Mouse (Mus musculus): Measurements from ENCODE around the gene Tas1r3. TPM values are rescaled to one million over a fixed set of nuclear protein-coding genes. Genes with fewer than 3 reads are reported as not detected.

Tas1r3 gene
- 0.45 and 0.48 TPM in 2 replicates for polyA plus RNA-seq (2014; fragmentation: Nextera tagmentation; extraction: Ambion mirVana)

DNA sequence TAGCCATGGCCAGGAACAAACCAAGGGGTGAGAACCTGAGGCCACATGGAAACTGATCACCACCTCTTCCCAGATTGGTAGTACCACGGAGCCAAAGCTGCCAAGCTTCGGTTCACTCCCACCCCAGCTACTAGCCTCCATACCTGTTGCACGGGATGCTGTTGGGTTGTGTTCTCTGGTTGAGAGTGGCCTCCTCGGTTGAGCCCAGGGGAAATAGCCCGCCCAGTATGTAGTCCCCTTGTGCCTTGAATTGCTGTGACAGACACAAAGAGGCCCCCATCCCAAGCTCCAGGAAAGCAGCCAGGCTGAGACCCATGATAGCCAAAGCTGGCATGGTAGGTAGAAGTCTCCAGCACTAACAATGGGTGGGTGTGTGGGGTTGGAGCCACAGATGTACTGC lies at the start of gene Tas1r3:
TSS of gene Tas1r3 (minus strand) at position 362 of the 400 bp plus-strand sequence.
- no peak within 1 kb of the TSS for H3K9ac ChIP-seq (ENCODE audit: low read length)
- H3K9me3 ChIP-seq (ENCODE audit: control insufficient read depth, low read length), result no peaks in the 10 kb centered on the region
- no peak for ATAC-seq (ENCODE audit: insufficient read depth, low FRiP score, low TSS enrichment)
- peaks cover 8% of the 10 kb centered on the region; the same call in 1 of the 2 replicates for H3K36me3 ChIP-seq (ENCODE audit: control insufficient read depth, insufficient read depth, low read length)
- no peaks in the 10 kb centered on the region for H3K4me1 ChIP-seq (ENCODE audit: control insufficient read depth, insufficient read depth, low read length)
- no peak within 1 kb of the TSS for H3K4me3 ChIP-seq (ENCODE audit: low read depth, low read length)
- 77% methylated on average over 5 of the region's 5 CpGs for WGBS
- no peak within 1 kb of the TSS for H3K4me2 ChIP-seq (ENCODE audit: low read depth)
- no peaks in the 10 kb centered on the region for H3K27me3 ChIP-seq (ENCODE audit: control insufficient read depth, insufficient read depth, low read length)
- H3K27ac ChIP-seq (ENCODE audit: low read depth, low read length), result no peak within 1 kb of the TSS
- DNase-seq (ENCODE audit: low spot score), result no peak

DNA sequence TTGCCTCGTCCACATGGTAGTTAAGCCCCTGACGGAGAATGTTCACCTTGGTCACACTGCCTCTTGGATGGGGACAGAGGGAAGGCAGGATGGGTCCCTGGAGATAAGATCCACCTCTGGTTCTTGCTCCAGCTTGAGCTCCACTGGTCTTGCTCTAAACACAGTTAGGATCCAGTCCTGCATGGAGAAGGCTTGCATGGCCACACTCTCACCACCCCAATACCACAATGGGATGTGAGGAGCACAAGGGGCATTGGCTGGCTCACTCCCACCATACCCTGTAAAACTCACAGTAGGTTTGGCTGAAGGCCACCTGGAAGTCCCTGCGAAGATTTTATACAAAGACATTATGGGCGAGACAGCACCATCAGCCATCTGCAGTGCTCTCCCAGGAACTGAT lies 45.6 kb upstream of the Tas1r3 start:
- no peak for DNase-seq (ENCODE audit: low spot score)
- WGBS, result 94% methylated on average over 4 of the region's 4 CpGs
- no peak overlapping the region for H3K9ac ChIP-seq (ENCODE audit: low read length)
- no peak overlapping the region for H3K4me3 ChIP-seq (ENCODE audit: low read depth, low read length)
- no peaks in the 10 kb centered on the region for H3K4me1 ChIP-seq (ENCODE audit: control insufficient read depth, insufficient read depth, low read length)
- H3K4me2 ChIP-seq (ENCODE audit: low read depth), result no peak overlapping the region
- H3K9me3 ChIP-seq (ENCODE audit: control insufficient read depth, low read length), result no peaks in the 10 kb centered on the region
- no peaks in the 10 kb centered on the region for H3K27me3 ChIP-seq (ENCODE audit: control insufficient read depth, insufficient read depth, low read length)
- H3K27ac ChIP-seq (ENCODE audit: low read depth, low read length), result no peak overlapping the region
- H3K36me3 ChIP-seq (ENCODE audit: control insufficient read depth, insufficient read depth, low read length), result peaks cover 10% of the 10 kb centered on the region
- no peak for ATAC-seq (ENCODE audit: insufficient read depth, low FRiP score, low TSS enrichment)

DNA sequence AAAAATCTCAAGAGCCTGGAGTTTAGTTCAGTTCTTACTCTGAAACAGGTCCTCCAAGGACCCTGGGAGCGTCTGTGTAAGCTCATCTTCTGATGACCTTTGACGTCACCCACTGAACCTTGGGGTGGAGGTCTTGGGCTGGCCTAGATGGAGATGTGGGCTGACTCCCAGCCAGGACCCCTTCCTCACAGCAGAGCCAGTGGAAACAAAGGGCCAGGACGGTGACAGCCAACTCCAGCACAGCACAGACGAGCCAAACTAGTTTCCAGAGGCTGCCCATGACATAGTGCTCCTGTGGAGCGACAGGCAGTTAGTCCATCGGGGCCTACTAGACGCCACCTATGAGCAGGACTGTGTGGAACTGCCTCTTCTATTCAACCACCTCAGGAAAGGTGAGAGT lies 45.1 kb upstream of the Tas1r3 start:
- DNase-seq (ENCODE audit: low spot score) (no peak), ATAC-seq (ENCODE audit: insufficient read depth, low FRiP score, low TSS enrichment) (no peak)
- H3K9me3 ChIP-seq (ENCODE audit: control insufficient read depth, low read length), result no peaks in the 10 kb centered on the region
- 78% methylated on average over 7 of the region's 7 CpGs for WGBS
- H3K27me3 ChIP-seq (ENCODE audit: control insufficient read depth, insufficient read depth, low read length), result no peaks in the 10 kb centered on the region
- H3K4me3 ChIP-seq (ENCODE audit: low read depth, low read length), result no peak overlapping the region
- no peak overlapping the region for H3K9ac ChIP-seq (ENCODE audit: low read length)
- H3K4me1 ChIP-seq (ENCODE audit: control insufficient read depth, insufficient read depth, low read length), result no peaks in the 10 kb centered on the region
- peaks cover 14% of the 10 kb centered on the region for H3K36me3 ChIP-seq (ENCODE audit: control insufficient read depth, insufficient read depth, low read length)
- H3K27ac ChIP-seq (ENCODE audit: low read depth, low read length), result no peak overlapping the region
- H3K4me2 ChIP-seq (ENCODE audit: low read depth), result no peak overlapping the region

DNA sequence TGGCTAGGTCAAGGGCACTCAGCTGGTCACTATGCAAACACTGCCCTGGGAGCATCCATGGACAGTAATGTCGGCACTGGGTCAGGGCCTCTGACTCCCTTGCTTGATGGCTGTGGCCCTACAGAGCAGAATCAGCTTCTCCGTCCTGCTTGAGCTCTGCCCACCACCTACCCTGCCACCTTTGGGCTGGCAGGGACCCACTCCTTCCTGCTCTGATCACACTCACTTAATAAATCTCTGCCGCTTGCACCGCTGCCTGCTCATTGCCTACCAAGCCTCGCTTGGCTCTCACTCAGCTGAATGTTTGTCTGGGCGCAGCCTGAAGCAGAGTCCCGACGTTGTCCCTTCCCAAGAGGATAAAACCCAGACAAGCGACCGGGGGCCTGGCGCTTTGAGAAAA lies 43.8 kb upstream of the Tas1r3 start:
- no peak overlapping the region for H3K4me3 ChIP-seq (ENCODE audit: low read depth, low read length)
- no peak overlapping the region for H3K27ac ChIP-seq (ENCODE audit: low read depth, low read length)
- no peak for DNase-seq (ENCODE audit: low spot score)
- H3K27me3 ChIP-seq (ENCODE audit: control insufficient read depth, insufficient read depth, low read length), result no peaks in the 10 kb centered on the region
- ATAC-seq (ENCODE audit: insufficient read depth, low FRiP score, low TSS enrichment), result no peak
- no peak overlapping the region for H3K9ac ChIP-seq (ENCODE audit: low read length)
- no peaks in the 10 kb centered on the region for H3K4me1 ChIP-seq (ENCODE audit: control insufficient read depth, insufficient read depth, low read length)
- no peaks in the 10 kb centered on the region for H3K9me3 ChIP-seq (ENCODE audit: control insufficient read depth, low read length)
- peaks cover 21% of the 10 kb centered on the region for H3K36me3 ChIP-seq (ENCODE audit: control insufficient read depth, insufficient read depth, low read length)
- H3K4me2 ChIP-seq (ENCODE audit: low read depth), result no peak overlapping the region
- WGBS, result 93% methylated on average over 11 of the region's 11 CpGs

DNA sequence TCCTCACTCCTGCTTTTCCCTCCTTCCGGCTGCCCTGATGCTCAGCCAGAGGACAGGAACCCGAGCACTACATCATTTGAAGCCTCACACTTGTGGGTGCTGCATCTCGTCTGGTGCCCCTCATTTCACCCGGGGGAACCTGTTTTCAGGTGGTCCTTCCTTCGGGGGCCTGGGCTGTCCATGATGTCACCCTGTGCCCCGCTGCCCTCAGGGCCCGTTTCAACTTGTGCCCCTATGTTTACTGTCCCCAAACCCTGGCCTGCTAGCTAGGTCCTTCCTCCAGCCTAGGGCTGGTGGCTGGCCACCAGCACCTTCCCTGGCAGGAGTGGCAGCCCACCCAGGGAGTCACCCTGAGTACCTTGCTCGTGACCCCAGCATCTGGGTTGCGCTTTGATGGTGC lies 43.0 kb upstream of the Tas1r3 start:
- no peak for DNase-seq (ENCODE audit: low spot score)
- no peak for ATAC-seq (ENCODE audit: insufficient read depth, low FRiP score, low TSS enrichment)
- Histone ChIP-seq H3K27me3 (ENCODE audit: control insufficient read depth, insufficient read depth, low read length) (no peaks in the 10 kb centered on the region), H3K36me3 (ENCODE audit: control insufficient read depth, insufficient read depth, low read length) (peaks cover 21% of the 10 kb centered on the region), H3K4me2 (ENCODE audit: low read depth) (no peak overlapping the region), H3K4me1 (ENCODE audit: control insufficient read depth, insufficient read depth, low read length) (no peaks in the 10 kb centered on the region), H3K4me3 (ENCODE audit: low read depth, low read length) (no peak overlapping the region), H3K9me3 (ENCODE audit: control insufficient read depth, low read length) (no peaks in the 10 kb centered on the region), H3K27ac (ENCODE audit: low read depth, low read length) (no peak overlapping the region), H3K9ac (ENCODE audit: low read length) (no peak overlapping the region)
- 88% methylated on average over 9 of the region's 9 CpGs for WGBS

DNA sequence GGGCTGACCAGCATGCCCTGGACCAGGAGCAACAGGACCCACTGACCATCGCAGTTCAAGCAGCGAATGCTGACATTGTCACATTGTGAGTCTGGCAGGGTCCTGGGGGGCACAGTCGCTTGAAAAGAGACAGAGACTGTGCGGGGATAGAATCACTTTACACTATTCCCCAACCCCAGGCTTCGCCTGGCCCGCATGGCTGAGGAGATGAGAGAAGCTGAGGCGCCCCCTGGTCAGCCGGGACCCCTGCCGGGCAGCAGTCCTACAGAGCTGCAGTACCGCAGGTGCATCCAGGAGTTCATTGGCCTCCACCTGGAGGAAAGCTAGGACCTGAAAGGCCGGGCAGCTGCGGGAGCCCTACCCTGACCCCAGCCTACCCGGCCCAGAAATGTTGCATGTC lies 42.5 kb upstream of the Tas1r3 start:
- H3K4me2 ChIP-seq (ENCODE audit: low read depth), result no peak overlapping the region
- H3K27me3 ChIP-seq (ENCODE audit: control insufficient read depth, insufficient read depth, low read length), result no peaks in the 10 kb centered on the region
- no peak overlapping the region for H3K9ac ChIP-seq (ENCODE audit: low read length)
- WGBS, result 87% methylated on average over 13 of the region's 13 CpGs
- no peaks in the 10 kb centered on the region for H3K4me1 ChIP-seq (ENCODE audit: control insufficient read depth, insufficient read depth, low read length)
- peaks cover 21% of the 10 kb centered on the region for H3K36me3 ChIP-seq (ENCODE audit: control insufficient read depth, insufficient read depth, low read length)
- no peak overlapping the region for H3K4me3 ChIP-seq (ENCODE audit: low read depth, low read length)
- no peak for DNase-seq (ENCODE audit: low spot score)
- H3K27ac ChIP-seq (ENCODE audit: low read depth, low read length), result no peak overlapping the region
- H3K9me3 ChIP-seq (ENCODE audit: control insufficient read depth, low read length), result no peaks in the 10 kb centered on the region
- no peak for ATAC-seq (ENCODE audit: insufficient read depth, low FRiP score, low TSS enrichment)

DNA sequence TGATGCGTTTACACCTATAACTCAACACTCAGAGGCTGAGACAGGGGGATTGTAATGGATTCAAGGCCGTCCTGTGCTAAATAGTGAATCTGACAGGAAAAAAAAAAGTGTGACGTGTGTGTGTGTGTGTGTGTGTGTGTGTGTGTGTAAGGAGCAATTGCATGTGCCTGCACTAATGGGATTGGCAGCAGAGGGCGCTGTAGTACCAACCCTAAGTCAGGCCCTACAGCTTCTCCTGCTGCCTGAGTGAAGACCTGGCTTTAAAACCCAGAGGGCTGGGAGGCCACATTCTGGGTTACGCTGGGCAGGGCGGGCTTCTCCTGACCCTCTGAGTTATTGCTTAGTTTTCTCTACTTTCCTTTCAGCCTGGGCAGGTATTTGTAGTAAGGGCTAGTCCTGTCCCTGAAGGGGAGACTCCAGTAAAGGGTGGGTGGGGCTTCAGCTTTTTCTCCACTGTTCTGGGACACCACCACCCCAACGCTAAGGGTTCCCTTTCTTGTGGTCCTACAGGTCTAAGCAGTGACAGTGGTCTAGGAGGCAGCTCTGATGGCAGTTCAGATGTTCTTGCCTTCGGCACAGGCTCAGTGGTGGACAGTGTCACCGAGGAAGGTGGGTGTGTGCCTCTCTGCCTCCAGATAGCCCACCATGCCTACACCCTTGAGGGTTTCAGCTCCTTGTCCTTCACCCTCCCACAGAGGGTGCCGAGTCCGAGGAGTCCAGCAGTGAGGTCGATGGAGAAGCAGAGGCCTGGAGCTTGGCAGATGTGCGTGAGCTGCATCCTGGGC lies 41.3 kb upstream of the Tas1r3 start:
- ATAC-seq (ENCODE audit: insufficient read depth, low FRiP score, low TSS enrichment) (no peak), DNase-seq (ENCODE audit: low spot score) (peak; percentile 20)
- no peak overlapping the region for H3K4me3 ChIP-seq (ENCODE audit: low read depth, low read length)
- H3K36me3 ChIP-seq (ENCODE audit: control insufficient read depth, insufficient read depth, low read length), result peaks cover 30% of the 10 kb centered on the region
- H3K27me3 ChIP-seq (ENCODE audit: control insufficient read depth, insufficient read depth, low read length), result no peaks in the 10 kb centered on the region
- no peak overlapping the region for H3K27ac ChIP-seq (ENCODE audit: low read depth, low read length)
- no peak overlapping the region for H3K9ac ChIP-seq (ENCODE audit: low read length)
- no peak overlapping the region for H3K4me2 ChIP-seq (ENCODE audit: low read depth)
- H3K9me3 ChIP-seq (ENCODE audit: control insufficient read depth, low read length), result no peaks in the 10 kb centered on the region
- WGBS, result 87% methylated on average over 13 of the region's 13 CpGs
- no peaks in the 10 kb centered on the region for H3K4me1 ChIP-seq (ENCODE audit: control insufficient read depth, insufficient read depth, low read length)

DNA sequence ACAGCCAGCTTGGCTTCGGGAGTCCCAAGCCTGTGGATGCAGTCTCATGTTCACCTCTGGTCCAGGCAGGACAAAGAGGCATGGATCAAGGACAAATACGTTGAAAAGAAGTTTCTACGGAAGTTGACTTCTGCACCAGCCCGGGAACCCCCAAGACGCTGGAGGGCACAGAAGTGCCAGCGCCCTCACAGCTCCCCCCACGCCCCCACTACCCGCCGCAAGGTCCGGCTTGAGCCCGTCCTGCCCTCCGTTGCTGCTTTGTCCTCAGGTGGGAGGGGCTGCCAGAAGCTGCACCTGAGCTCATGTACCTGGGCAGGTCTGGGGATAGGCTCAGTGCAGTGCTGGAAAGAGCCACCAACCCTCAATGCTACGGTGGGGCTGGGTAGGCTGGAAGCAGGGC lies 40.1 kb upstream of the Tas1r3 start:
- H3K4me2 ChIP-seq (ENCODE audit: low read depth), result no peak overlapping the region
- H3K4me1 ChIP-seq (ENCODE audit: control insufficient read depth, insufficient read depth, low read length), result no peaks in the 10 kb centered on the region
- H3K36me3 ChIP-seq (ENCODE audit: control insufficient read depth, insufficient read depth, low read length), result peaks cover 34% of the 10 kb centered on the region
- H3K9me3 ChIP-seq (ENCODE audit: control insufficient read depth, low read length), result no peaks in the 10 kb centered on the region
- 96% methylated on average over 13 of the region's 13 CpGs for WGBS
- no peaks in the 10 kb centered on the region for H3K27me3 ChIP-seq (ENCODE audit: control insufficient read depth, insufficient read depth, low read length)
- H3K27ac ChIP-seq (ENCODE audit: low read depth, low read length), result no peak overlapping the region
- DNase-seq (ENCODE audit: low spot score) (no peak), ATAC-seq (ENCODE audit: insufficient read depth, low FRiP score, low TSS enrichment) (no peak)
- H3K9ac ChIP-seq (ENCODE audit: low read length), result no peak overlapping the region
- no peak overlapping the region for H3K4me3 ChIP-seq (ENCODE audit: low read depth, low read length)

DNA sequence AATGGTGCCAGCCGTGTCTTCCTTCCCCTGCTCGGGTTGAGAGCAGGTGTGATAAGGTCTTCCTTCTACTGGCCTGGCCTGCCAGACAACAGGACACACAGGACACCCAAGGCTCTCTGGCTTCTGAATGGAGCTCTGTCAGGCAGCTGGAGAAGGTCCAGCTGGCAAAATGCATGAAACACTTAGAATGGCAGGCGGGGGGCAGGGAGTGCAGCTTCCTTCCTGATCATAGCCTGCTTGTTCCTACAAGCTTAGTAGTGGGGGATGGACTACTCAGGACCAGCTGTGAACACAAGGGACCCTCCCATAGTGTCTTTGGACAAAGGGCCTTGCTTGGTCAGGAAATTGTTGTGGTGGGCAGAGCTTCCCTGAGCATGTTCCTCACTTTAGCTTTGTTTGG lies 38.0 kb upstream of the Tas1r3 start:
- DNase-seq (ENCODE audit: low spot score) (no peak), ATAC-seq (ENCODE audit: insufficient read depth, low FRiP score, low TSS enrichment) (no peak)
- Histone ChIP-seq H3K4me3 (ENCODE audit: low read depth, low read length) (no peak overlapping the region), H3K27ac (ENCODE audit: low read depth, low read length) (no peak overlapping the region), H3K4me2 (ENCODE audit: low read depth) (no peak overlapping the region), H3K9me3 (ENCODE audit: control insufficient read depth, low read length) (no peaks in the 10 kb centered on the region), H3K36me3 (ENCODE audit: control insufficient read depth, insufficient read depth, low read length) (peaks cover 37% of the 10 kb centered on the region), H3K9ac (ENCODE audit: low read length) (no peak overlapping the region), H3K4me1 (ENCODE audit: control insufficient read depth, insufficient read depth, low read length) (no peaks in the 10 kb centered on the region), H3K27me3 (ENCODE audit: control insufficient read depth, insufficient read depth, low read length) (no peaks in the 10 kb centered on the region)
- WGBS, result 95% methylated on average over 3 of the region's 3 CpGs
